Comparison of ENCODE assay signal across 20 mouse cellular contexts in genomic region chr3:52617413-52618149, GRCm38 (mm10).
A peak's percentile ranks its signal among the peaks of the same experiment; 100 is the strongest.
DNase-seq lines count a peak whose midpoint lies in the region; ATAC-seq and TF ChIP-seq lines count a peak whose summit lies in the region.
"Had no signal": no experiment of that assay in that cellular context is flagged by ENCODE, and none has a peak within 500 bp of the region (broad histone marks: within the 10 kb centered on the region; RNA-seq: fewer than 3 reads in every experiment).

No protein-coding gene starts in this region.

- no peaks in the 10 kb centered on the region for H3K27me3 ChIP-seq in liver, embryonic 14.5 days (ENCODE audit: control insufficient read depth, insufficient read depth, low read length)
- H3K27me3 ChIP-seq in liver, postnatal 0 days (ENCODE audit: insufficient read depth, low read length): no peaks in the 10 kb centered on the region
- H3K27me3 ChIP-seq in forebrain, embryonic 15.5 days: no peaks in the 10 kb centered on the region
- H3K27me3 ChIP-seq: limb, embryonic 12.5 days; midbrain, embryonic 13.5 days had no signal

- TF ChIP-seq CTCF in liver, embryonic 14.5 days (IDR thresholded peaks at IDR 0.05; ENCODE audit: low read depth): no peak
- TF ChIP-seq CTCF in liver, postnatal 0 days (IDR thresholded peaks at IDR 0.05; ENCODE audit: low read depth): no peak

- no peak overlapping the region for H3K9ac ChIP-seq in liver, embryonic 14.5 days (replicated peaks)
- no peak overlapping the region for H3K9ac ChIP-seq in liver, postnatal 0 days (replicated peaks)
- H3K9ac ChIP-seq in forebrain, embryonic 15.5 days (replicated peaks): no peak overlapping the region
- H3K9ac ChIP-seq: limb, embryonic 12.5 days; midbrain, embryonic 13.5 days had no signal

- DNase-seq in heart, adult 11 months: peak; percentile 49
- DNase-seq in heart, postnatal 4 days: no peak
- no peak for DNase-seq in liver, embryonic 14.5 days (ENCODE audit: low read depth in 3 of 3, low spot score in 3 of 3)
- no peak for DNase-seq in liver
- peak; percentile 36 for DNase-seq in embryo, embryonic 10.5 days (ENCODE audit: low spot score)
- DNase-seq in liver, postnatal 0 days: peak; percentile 34
- DNase-seq: adrenal gland, postnatal 25 days; B cell, adult 2 months; cerebellum, adult 9-10 months; gastrocnemius, postnatal 36 days; right cerebral cortex, postnatal 14 days; thymus, postnatal 36 days had no signal

- no peak overlapping the region for H3K4me2 ChIP-seq in liver, embryonic 14.5 days (ENCODE audit: low read depth)
- no peak overlapping the region for H3K4me2 ChIP-seq in liver, postnatal 0 days (ENCODE audit: low read depth, low read length)
- H3K4me2 ChIP-seq in forebrain, embryonic 15.5 days (replicated peaks): no peak overlapping the region
- H3K4me2 ChIP-seq: heart, embryonic 11.5 days; limb, embryonic 12.5 days; midbrain, embryonic 13.5 days had no signal

- H3K36me3 ChIP-seq in liver, embryonic 14.5 days (replicated peaks; ENCODE audit: control insufficient read depth, insufficient read depth, low read depth): no peaks in the 10 kb centered on the region
- H3K36me3 ChIP-seq in liver, postnatal 0 days (replicated peaks; ENCODE audit: insufficient read depth, low read length): no peaks in the 10 kb centered on the region
- H3K36me3 ChIP-seq in forebrain, embryonic 15.5 days: no peaks in the 10 kb centered on the region
- H3K36me3 ChIP-seq: limb, embryonic 12.5 days; midbrain, embryonic 13.5 days had no signal

- peak; percentile 26; the same call in 1 of the 2 replicates for ATAC-seq in liver, embryonic 14.5 days (ENCODE audit: insufficient read depth)
- ATAC-seq in liver, postnatal 0 days: peak; percentile 89
- no peak for ATAC-seq in forebrain, embryonic 15.5 days (replicated peaks)
- ATAC-seq: hindbrain, embryonic 16.5 days; midbrain, embryonic 13.5 days had no signal

- WGBS in liver, embryonic 14.5 days (ENCODE audit: insufficient replicate concordance): 52% methylated on average over 8 of the region's 8 CpGs
- 48% methylated on average over 8 of the region's 8 CpGs for WGBS in liver, postnatal 0 days (ENCODE audit: insufficient replicate concordance)
- 45% methylated on average over 8 of the region's 8 CpGs for WGBS in forebrain, embryonic 15.5 days

- H3K4me1 ChIP-seq in liver, embryonic 14.5 days (replicated peaks; ENCODE audit: control insufficient read depth in 2 of 2, insufficient read depth in 2 of 2, low read length in 1 of 2): peaks cover 0 to 11% of the 10 kb centered on the region in 2 experiments; a peak in 2 of 4 replicates
- H3K4me1 ChIP-seq in liver, postnatal 0 days (ENCODE audit: insufficient read depth): peaks cover 6% of the 10 kb centered on the region
- H3K4me1 ChIP-seq in forebrain, embryonic 15.5 days: no peaks in the 10 kb centered on the region
- H3K4me1 ChIP-seq: midbrain, embryonic 13.5 days had no signal

- no peaks in the 10 kb centered on the region for H3K9me3 ChIP-seq in liver, embryonic 14.5 days (ENCODE audit: control insufficient read depth, low read length)
- H3K9me3 ChIP-seq in liver, postnatal 0 days (ENCODE audit: low read length): no peaks in the 10 kb centered on the region
- no peaks in the 10 kb centered on the region for H3K9me3 ChIP-seq in forebrain, embryonic 15.5 days
- H3K9me3 ChIP-seq: limb, embryonic 12.5 days; midbrain, embryonic 13.5 days had no signal

- 0 out of 2 replicates have a peak, but pooled peaks have one; percentile 17 for TF ChIP-seq EP300 in liver, embryonic 14.5 days (IDR thresholded peaks at IDR 0.05; ENCODE audit: low read depth)
- TF ChIP-seq EP300 in liver, postnatal 0 days (IDR thresholded peaks at IDR 0.05; ENCODE audit: low read depth): peak; percentile 91

- H3K4me3 ChIP-seq in liver, embryonic 14.5 days (ENCODE audit: insufficient read depth in 1 of 2, low read depth in 2 of 2, low read length in 2 of 2): no peak overlapping the region
- H3K4me3 ChIP-seq in liver, postnatal 0 days (ENCODE audit: low read depth, low read length): no peak overlapping the region
- no peak overlapping the region for H3K4me3 ChIP-seq in forebrain, embryonic 15.5 days
- H3K4me3 ChIP-seq: layer of hippocampus, adult 2 months; limb, embryonic 12.5 days; midbrain, embryonic 13.5 days had no signal

- no peak overlapping the region for H3K27ac ChIP-seq in liver, embryonic 14.5 days
- H3K27ac ChIP-seq in liver, postnatal 0 days (ENCODE audit: low read depth): peak overlapping the region; percentile 93
- H3K27ac ChIP-seq in forebrain, embryonic 15.5 days (replicated peaks): no peak overlapping the region
- H3K27ac ChIP-seq: layer of hippocampus, adult 2 months; limb, embryonic 12.5 days; macrophage; midbrain, embryonic 13.5 days; stomach, postnatal 0 days had no signal

Comparison
In these comparisons a context has a peak if more than half of its experiments do, and no peak if none do; other contexts are left out.
1. DNase-seq: peak in heart, adult 11 months (single experiment), embryo, embryonic 10.5 days (single experiment) and liver, postnatal 0 days (single experiment); none in heart, postnatal 4 days (single experiment), liver, embryonic 14.5 days (0 of 3) and liver (single experiment).